14 mouse cellular contexts compared by ENCODE assay signal in the genomic region with DNA sequence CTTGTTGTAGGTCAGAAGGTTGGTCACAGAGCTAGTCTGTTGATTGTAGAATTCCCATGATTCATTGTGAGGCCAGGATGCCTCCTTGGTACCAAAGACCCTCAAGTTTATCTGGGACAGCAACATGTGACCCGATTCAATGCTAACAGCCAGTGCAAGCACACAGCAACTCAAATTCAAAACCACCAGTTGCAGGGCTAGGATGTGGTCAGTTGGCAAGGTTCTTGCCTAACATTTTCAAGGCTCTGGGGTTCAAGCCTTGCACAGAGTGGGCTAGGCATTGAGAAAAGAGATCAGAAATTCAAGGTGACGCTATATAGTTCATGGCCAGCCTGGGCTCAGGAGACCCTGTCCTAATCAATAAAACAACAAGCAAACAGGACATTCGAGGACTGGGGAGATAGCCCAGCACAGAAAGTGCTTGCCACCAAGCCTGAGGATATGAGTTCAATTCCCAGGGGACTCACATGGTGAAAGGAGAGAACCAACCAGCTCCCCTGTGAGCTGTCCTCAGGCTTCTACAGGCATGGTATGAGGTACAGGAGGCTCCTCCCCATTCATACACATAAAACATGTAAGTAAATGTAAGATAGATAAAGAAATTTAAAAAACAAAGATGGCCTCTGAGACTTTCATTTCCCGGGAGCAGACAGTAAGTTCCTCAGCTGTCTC.
"Had no signal": no experiment of that assay in that cellular context is flagged by ENCODE, and none has a peak within 500 bp of the region (broad histone marks: within the 10 kb centered on the region; RNA-seq: fewer than 3 reads in every experiment).

No protein-coding gene starts in this region.

- H3K4me1 ChIP-seq: limb, embryonic 15.5 days; midbrain, embryonic 15.5 days; neural tube, embryonic 13.5 days had no signal

- H3K27ac ChIP-seq: left cerebral cortex, adult 2 months; limb, embryonic 15.5 days; midbrain, embryonic 15.5 days; neural tube, embryonic 13.5 days had no signal

- H3K4me3 ChIP-seq: left cerebral cortex, adult 2 months; limb, embryonic 15.5 days; midbrain, embryonic 15.5 days; neural tube, embryonic 13.5 days had no signal

- H3K27me3 ChIP-seq: limb, embryonic 15.5 days; midbrain, embryonic 15.5 days; neural tube, embryonic 13.5 days had no signal

- H3K4me2 ChIP-seq: limb, embryonic 15.5 days; midbrain, embryonic 15.5 days; neural tube, embryonic 13.5 days had no signal

- H3K9me3 ChIP-seq: limb, embryonic 15.5 days; midbrain, embryonic 15.5 days; neural tube, embryonic 13.5 days had no signal

- ATAC-seq: midbrain, embryonic 15.5 days had no signal

- H3K36me3 ChIP-seq: limb, embryonic 15.5 days; midbrain, embryonic 15.5 days; neural tube, embryonic 13.5 days had no signal

- H3K9ac ChIP-seq: limb, embryonic 15.5 days; midbrain, embryonic 15.5 days; neural tube, embryonic 13.5 days had no signal

- DNase-seq: kidney, adult 11 months; kidney, adult 9 months; kidney, postnatal 10 days; lung, adult 18-20 months; lung, postnatal 36 days; retina, postnatal 1 day; right cerebral cortex, postnatal 4 days; spleen, adult 18-20 months; thymus, adult 2 months; thymus, postnatal 25 days had no signal
